Mouse (Mus musculus) testis, adult 2 months (tissue): Measurements from ENCODE around the gene Ddx24. TPM values are rescaled to one million over a fixed set of nuclear protein-coding genes. Genes with fewer than 3 reads are reported as not detected.

ENCODE experiments used
- H3K27ac ChIP-seq: fragments of 200-500 bp; 2 replicates; pipeline ENCODE4 v1.5.1; 2012; ENCODE audit warnings: low read depth, low read length; ENCODE audit not compliant: control insufficient read depth, insufficient read depth
- H3K27me3 ChIP-seq: fragments of 200-500 bp; 2 replicates; pipeline ENCODE4 v1.6.1; 2012; ENCODE audit warnings: mild to moderate bottlenecking, low read length, moderate library complexity; ENCODE audit not compliant: control insufficient read depth, insufficient read depth
- H3K36me3 ChIP-seq: fragments of 200-500 bp; 2 replicates; pipeline ENCODE4 v1.6.1; 2012; ENCODE audit warnings: mild to moderate bottlenecking, low read length; ENCODE audit not compliant: control insufficient read depth, insufficient read depth
- H3K4me1 ChIP-seq: fragments of 200-500 bp; 2 replicates; pipeline ENCODE4 v1.6.1; 2012; ENCODE audit warnings: low read length; ENCODE audit not compliant: control insufficient read depth, insufficient read depth
- H3K4me3 ChIP-seq: fragments of 200-500 bp; 2 replicates; pipeline ENCODE4 v1.5.1; 2012; ENCODE audit warnings: low read depth, mild to moderate bottlenecking, low read length, moderate library complexity, mixed read lengths; ENCODE audit not compliant: control insufficient read depth
- CTCF ChIP-seq: fragments of 200-500 bp; IDR thresholded peaks from 2 replicates; pipeline ENCODE4 v1.5.1; 2012; ENCODE audit warnings: low read depth, mild to moderate bottlenecking, inconsistent platforms, low read length, moderate library complexity; ENCODE audit not compliant: control insufficient read depth, insufficient read depth, insufficient replicate concordance
- POLR2A ChIP-seq: fragments of 200-500 bp; IDR thresholded peaks from 2 replicates; pipeline ENCODE4 v1.6.1; 2012; ENCODE audit warnings: low read depth, mild to moderate bottlenecking, inconsistent platforms, low read length, moderate library complexity; ENCODE audit not compliant: control insufficient read depth
- polyA plus RNA-seq: library from polyadenylated mRNA; depleted of rRNA; stranded (reverse); fragments of >200 nt; gene quantifications from 2 replicates; pipeline ENCODE4 v1.2.3, GENCODE M21; 2012

Ddx24 gene
- polyA plus RNA-seq, 1 experiment: 47.3 TPM

GRCm38 (mm10) chr12:103388505-103389347 lies 36.9 kb downstream of the Ddx24 start, which contains the start of gene Otub2:
TSS of gene Otub2 (plus strand) at chr12:103388682.
- peak within 1 kb of the TSS; percentile 96 for H3K4me3 ChIP-seq
- no peaks in the 10 kb centered on the region for H3K27me3 ChIP-seq
- no peaks in the 10 kb centered on the region for H3K36me3 ChIP-seq
- H3K4me1 ChIP-seq: peaks cover 4% of the 10 kb centered on the region; the same call in 1 of the 2 replicates
- peak within 1 kb of the TSS; percentile 67 for H3K27ac ChIP-seq
- TF ChIP-seq CTCF: no peak
- TF ChIP-seq POLR2A: peak; percentile 86

- Histone ChIP-seq H3K4me3 (no peak overlapping the region), H3K27ac (no peak overlapping the region), H3K27me3 (no peaks in the 10 kb centered on the region), H3K4me1 (no peaks in the 10 kb centered on the region), H3K36me3 (no peaks in the 10 kb centered on the region)
- TF ChIP-seq CTCF (no peak), POLR2A (no peak)
Measured at GRCm38 (mm10) chr12:103380226-103380625, 45.4 kb downstream of the Ddx24 start.

GRCm38 (mm10) chr12:103376774-103377173 lies 48.9 kb downstream of the Ddx24 start:
- H3K4me1 ChIP-seq: no peaks in the 10 kb centered on the region
- no peak for TF ChIP-seq CTCF
- no peak for TF ChIP-seq POLR2A

GRCm38 (mm10) chr12:103376124-103376523 lies 49.5 kb downstream of the Ddx24 start:
- Histone ChIP-seq H3K36me3 (no peaks in the 10 kb centered on the region), H3K27ac (no peak overlapping the region), H3K4me3 (no peak overlapping the region), H3K27me3 (no peaks in the 10 kb centered on the region), H3K4me1 (no peaks in the 10 kb centered on the region)
- TF ChIP-seq CTCF: no peak
- TF ChIP-seq POLR2A: no peak

More at GRCm38 (mm10) chr12:103376774-103377173, 48.9 kb downstream of the Ddx24 start:
- no peak overlapping the region for H3K27ac ChIP-seq
- H3K4me3 ChIP-seq: no peak overlapping the region
- no peaks in the 10 kb centered on the region for H3K27me3 ChIP-seq
- H3K36me3 ChIP-seq: no peaks in the 10 kb centered on the region

GRCm38 (mm10) chr12:103373530-103374236 lies 51.9 kb downstream of the Ddx24 start:
- no peak overlapping the region for H3K4me3 ChIP-seq
- no peak for TF ChIP-seq POLR2A
- TF ChIP-seq CTCF: no peak
- no peaks in the 10 kb centered on the region for H3K27me3 ChIP-seq
- 0 out of 2 replicates have a peak, but pooled peaks cover under 1% of the 10 kb centered on the region for H3K4me1 ChIP-seq
- H3K27ac ChIP-seq: no peak overlapping the region
- no peaks in the 10 kb centered on the region for H3K36me3 ChIP-seq

GRCm38 (mm10) chr12:103371711-103372110 lies 53.9 kb downstream of the Ddx24 start:
- peaks cover 18% of the 10 kb centered on the region for H3K4me1 ChIP-seq
- no peak overlapping the region for H3K4me3 ChIP-seq
- H3K27me3 ChIP-seq: no peaks in the 10 kb centered on the region
- no peak overlapping the region for H3K27ac ChIP-seq
- H3K36me3 ChIP-seq: no peaks in the 10 kb centered on the region
- TF ChIP-seq POLR2A: no peak
- peak; percentile 87 for TF ChIP-seq CTCF

GRCm38 (mm10) chr12:103370861-103371260 lies 54.8 kb downstream of the Ddx24 start:
- H3K4me1 ChIP-seq: peaks cover 18% of the 10 kb centered on the region
- H3K27ac ChIP-seq: no peak overlapping the region
- no peak overlapping the region for H3K4me3 ChIP-seq
- H3K27me3 ChIP-seq: no peaks in the 10 kb centered on the region
- TF ChIP-seq POLR2A (no peak), CTCF (no peak)
- H3K36me3 ChIP-seq: no peaks in the 10 kb centered on the region
